Mouse (Mus musculus) limb, embryonic 14.5 days (tissue): ENCODE measurements around the gene Slc24a3. TPM values are rescaled to one million over a fixed set of nuclear protein-coding genes. Genes with fewer than 3 reads are reported as not detected.
A peak's percentile ranks its signal among the peaks of the same experiment; 100 is the strongest.

Experiments used
- ATAC-seq: fragments of 200-750 bp; cut with Nextera tagmentation; 2 replicates; pipeline ENCODE4 v1.8.0; 2017; ENCODE audit warnings: low read depth, moderate number of reproducible peaks, moderate TSS enrichment; ENCODE audit not compliant: low FRiP score
- DNase-seq: peaks from one replicate; pipeline ENCODE4 v3.0.0-alpha.2; 2015; ENCODE audit warnings: low spot score
- H3K27ac ChIP-seq: fragments of 300-500 bp; sonication (generic); replicated peaks from 2 replicates; pipeline ENCODE4 v1.5.1; 2014; ENCODE audit warnings: low read depth, mild to moderate bottlenecking, low read length, moderate library complexity, mixed read lengths
- H3K27me3 ChIP-seq: fragments of 300-500 bp; sonication (generic); 2 replicates; pipeline ENCODE4 v1.6.1; 2014; ENCODE audit warnings: low read length, mixed read lengths; ENCODE audit not compliant: control insufficient read depth, insufficient read depth
- H3K36me3 ChIP-seq: fragments of 300-500 bp; sonication (generic); 2 replicates; pipeline ENCODE4 v1.6.1; 2014; ENCODE audit warnings: mild to moderate bottlenecking, low read length, moderate library complexity, mixed read lengths; ENCODE audit not compliant: control insufficient read depth, insufficient read depth
- H3K4me1 ChIP-seq: fragments of 300-500 bp; sonication (generic); 2 replicates; pipeline ENCODE4 v1.6.1; 2014; ENCODE audit warnings: antibody characterized with exemption, low read length, mixed read lengths; ENCODE audit not compliant: control insufficient read depth, insufficient read depth
- H3K4me2 ChIP-seq: fragments of 300-500 bp; sonication (generic); replicated peaks from 2 replicates; pipeline ENCODE4 v1.6.1; 2014; ENCODE audit warnings: low read depth, mild to moderate bottlenecking, low read length, moderate library complexity; ENCODE audit not compliant: severe bottlenecking
- H3K4me3 ChIP-seq: fragments of 300-500 bp; sonication (generic); replicated peaks from 2 replicates; pipeline ENCODE4 v1.5.1; 2014; ENCODE audit warnings: low read length
- H3K9ac ChIP-seq: fragments of 300-500 bp; sonication (generic); 2 replicates; pipeline ENCODE4 v1.6.1; 2014; ENCODE audit warnings: mild to moderate bottlenecking, low read depth, low read length, moderate library complexity; ENCODE audit not compliant: severe bottlenecking
- H3K9me3 ChIP-seq: fragments of 300-500 bp; sonication (generic); 2 replicates; pipeline ENCODE4 v1.6.1; 2016; ENCODE audit warnings: low read length; ENCODE audit not compliant: control insufficient read depth
- POLR2A ChIP-seq: fragments of 200-500 bp; IDR thresholded peaks from 2 replicates; pipeline ENCODE4 v1.8.0; 2012; ENCODE audit warnings: inconsistent platforms, mild to moderate bottlenecking, moderate library complexity, borderline replicate concordance; ENCODE audit not compliant: insufficient read depth, insufficient read length; ENCODE audit errors: extremely low read depth
- WGBS: fragments of 180-500 bp; shearing (Covaris S2); extraction: QIAGEN DNeasy Blood & Tissue Kit; methylation state at CpG from one replicate; pipeline ENCODE4 v1.1.7; 2014; 5-methylcytosine and 5-hydroxymethylcytosine counted together
- polyA plus RNA-seq, 2 experiments: library from polyadenylated mRNA; depleted of rRNA in 1 of 2; stranded (reverse) in 1 of 2; unstranded in 1 of 2; fragments of >200 nt; fragmentation: Nextera tagmentation in 1 of 2; extraction: Ambion mirVana in 1 of 2; gene quantifications; 2 replicates each; pipeline versions ENCODE4 v1.2.1 to v1.2.3; 2012 to 2014

Gene Slc24a3
- polyA plus RNA-seq, 2 experiments: 4.7 to 7.4 TPM

- Histone ChIP-seq H3K4me2 (no peak overlapping the region), H3K27me3 (no peaks in the 10 kb centered on the region), H3K9me3 (no peaks in the 10 kb centered on the region), H3K4me3 (no peak overlapping the region), H3K36me3 (no peaks in the 10 kb centered on the region), H3K9ac (no peak overlapping the region), H3K27ac (no peak overlapping the region), H3K4me1 (no peaks in the 10 kb centered on the region)
- DNase-seq: no peak
- ATAC-seq: no peak
- TF ChIP-seq POLR2A: no peak
- 69% methylated on average over 4 of the region's 4 CpGs for WGBS
Observed at GRCm38 (mm10) chr2:145370795-145371194, 203.2 kb downstream of the Slc24a3 start.

DNA sequence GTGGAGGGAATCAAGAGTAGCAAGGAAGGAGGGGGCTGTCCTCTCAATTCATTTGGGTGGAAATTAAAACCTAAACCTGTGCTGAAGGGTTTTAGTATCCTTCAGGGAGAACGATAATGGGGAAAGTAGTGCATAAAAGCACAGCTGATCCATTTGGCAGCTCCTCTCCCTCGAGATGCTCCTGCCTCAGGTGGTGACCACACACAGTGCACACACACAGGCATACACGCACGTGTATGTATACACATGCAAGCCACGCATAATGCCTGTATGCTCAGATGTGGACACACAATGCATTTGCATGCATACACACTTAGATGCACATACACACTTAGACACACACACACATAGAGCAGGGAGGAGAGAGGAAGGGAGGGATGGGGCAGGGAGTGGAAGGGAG is 206.2 kb downstream of the Slc24a3 start:
- Histone ChIP-seq H3K9me3 (no peaks in the 10 kb centered on the region), H3K4me1 (no peaks in the 10 kb centered on the region), H3K36me3 (no peaks in the 10 kb centered on the region), H3K9ac (no peak overlapping the region), H3K27me3 (no peaks in the 10 kb centered on the region), H3K4me3 (no peak overlapping the region), H3K27ac (no peak overlapping the region), H3K4me2 (no peak overlapping the region)
- ATAC-seq: peak; percentile 41; the same call in 1 of the 2 replicates
- no peak for TF ChIP-seq POLR2A
- 70% methylated on average over 5 of the region's 5 CpGs for WGBS
- DNase-seq: no peak

DNA sequence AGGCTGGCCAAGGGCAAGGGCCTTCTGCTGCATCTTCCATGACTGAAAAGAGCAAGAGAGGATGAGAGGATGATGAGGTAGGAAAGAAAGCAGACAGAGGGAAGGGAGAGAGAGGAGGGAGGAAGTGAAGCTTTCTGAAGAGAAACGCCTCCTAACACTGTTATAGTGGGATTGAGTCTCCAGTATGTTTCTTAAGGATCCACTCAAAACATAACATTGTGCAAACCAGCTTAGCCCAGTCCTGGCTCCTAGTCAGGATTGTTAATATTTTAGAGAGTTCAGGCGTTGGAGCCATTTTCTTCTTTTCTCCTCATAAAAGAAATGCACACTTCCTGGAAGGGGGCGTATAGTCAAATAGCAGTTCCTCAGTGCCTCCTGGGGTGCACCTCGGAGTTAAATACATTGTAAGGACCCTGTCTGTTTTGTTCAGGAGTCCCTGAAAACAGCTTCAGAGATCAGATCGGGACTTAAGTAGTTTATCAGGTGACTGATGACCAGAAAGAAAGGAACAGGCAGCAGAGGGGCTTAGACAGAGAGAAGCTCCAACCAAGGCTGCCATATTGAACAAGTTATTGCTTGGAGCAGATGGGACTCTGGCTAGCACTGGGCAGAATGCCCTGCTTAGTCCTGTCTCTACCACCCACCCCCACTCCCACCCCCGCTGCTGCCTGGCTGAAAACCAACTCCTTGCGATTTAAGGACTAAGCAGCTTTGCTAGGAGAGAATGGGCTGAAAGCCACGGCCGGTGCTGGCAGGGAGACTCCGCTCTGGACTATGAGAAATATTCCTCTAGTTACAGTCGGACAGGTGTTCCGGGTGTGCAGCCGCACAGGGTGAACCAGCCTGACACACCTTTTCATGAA is 215.6 kb downstream of the Slc24a3 start:
- Histone ChIP-seq H3K9me3 (no peaks in the 10 kb centered on the region), H3K36me3 (no peaks in the 10 kb centered on the region), H3K4me1 (peaks cover 6% of the 10 kb centered on the region; the same call in 1 of the 2 replicates), H3K27ac (no peak overlapping the region; the same call in 1 of the 2 replicates), H3K4me3 (no peak overlapping the region), H3K9ac (no peak overlapping the region), H3K4me2 (no peak overlapping the region), H3K27me3 (no peaks in the 10 kb centered on the region)
- ATAC-seq (peak; percentile 78), DNase-seq (peak; percentile 80)
- TF ChIP-seq POLR2A: no peak
- 54% methylated on average over 13 of the region's 13 CpGs for WGBS

- no peak for TF ChIP-seq POLR2A
- no peak overlapping the region for H3K27ac ChIP-seq
- WGBS: 85% methylated on average over 2 of the region's 2 CpGs
- H3K9me3 ChIP-seq: no peaks in the 10 kb centered on the region
- H3K4me2 ChIP-seq: no peak overlapping the region
- H3K4me1 ChIP-seq: peaks cover 6% of the 10 kb centered on the region; the same call in 1 of the 2 replicates
- no peaks in the 10 kb centered on the region for H3K27me3 ChIP-seq
- DNase-seq (no peak), ATAC-seq (no peak)
- H3K36me3 ChIP-seq: no peaks in the 10 kb centered on the region
- no peak overlapping the region for H3K9ac ChIP-seq
- no peak overlapping the region for H3K4me3 ChIP-seq
Observed at GRCm38 (mm10) chr2:145384221-145384620, 216.7 kb downstream of the Slc24a3 start.

- Histone ChIP-seq H3K4me3 (no peak overlapping the region), H3K4me2 (no peak overlapping the region), H3K36me3 (no peaks in the 10 kb centered on the region), H3K9ac (no peak overlapping the region), H3K27ac (no peak overlapping the region), H3K27me3 (no peaks in the 10 kb centered on the region), H3K9me3 (no peaks in the 10 kb centered on the region), H3K4me1 (peaks cover 6% of the 10 kb centered on the region; the same call in 1 of the 2 replicates)
- WGBS: 82% methylated on average over 3 of the region's 3 CpGs
- ATAC-seq: no peak
- DNase-seq: no peak
- TF ChIP-seq POLR2A: no peak
Observed at GRCm38 (mm10) chr2:145385220-145385619, 217.7 kb downstream of the Slc24a3 start.
